8 mouse cellular contexts compared by ENCODE assay signal in genomic region chr10:45372994-45373692, GRCm38 (mm10). TPM values are rescaled to one million over a fixed set of nuclear protein-coding genes. Genes with fewer than 3 reads are reported as not detected.
DNase-seq lines count a peak whose midpoint lies in the region; ATAC-seq and TF ChIP-seq lines count a peak whose summit lies in the region.

No protein-coding gene starts in this region.

- peak; percentile 86 to 91 for TF ChIP-seq CTCF in CH12.LX (conservative IDR thresholded peaks at IDR 0.05 in 1 of 2, IDR thresholded peaks at IDR 0.05 in 1 of 2; ENCODE audit: low read depth in 2 of 2, low read length in 2 of 2)
- TF ChIP-seq CTCF in lung, embryonic 14.5 days (IDR thresholded peaks at IDR 0.05; ENCODE audit: low read depth), result peak; percentile 92

- no peaks in the 10 kb centered on the region for H3K9me3 ChIP-seq in CH12.LX (replicated peaks; ENCODE audit: low read length)
- no peaks in the 10 kb centered on the region for H3K9me3 ChIP-seq in lung, embryonic 14.5 days (ENCODE audit: low read depth, low read length)

- TF ChIP-seq EP300 in CH12.LX (IDR thresholded peaks at IDR 0.05; ENCODE audit: low read length), result no peak

- no peaks in the 10 kb centered on the region for H3K79me2 ChIP-seq in CH12.LX (replicated peaks; ENCODE audit: control insufficient read depth, extremely low read depth, insufficient read depth, poor library complexity, severe bottlenecking)

- no peaks in the 10 kb centered on the region for H3K4me1 ChIP-seq in CH12.LX (ENCODE audit: control insufficient read depth in 1 of 2, insufficient read depth in 2 of 2)
- H3K4me1 ChIP-seq in lung, embryonic 14.5 days (ENCODE audit: insufficient read depth), result no peaks in the 10 kb centered on the region

- in situ Hi-C loops in CH12.LX (cut with MboI; ENCODE audit: low pct_ligation_motif_present, low pct_unique_long_range_greater_than_20kb, low sequenced_read_pairs), result loop anchor here (5.0 to 25.0 kb wide), 4 partner anchors 236 to 539 kb away; no protein-coding TSS in a partner anchor

- no peaks in the 10 kb centered on the region for H3K27me3 ChIP-seq in CH12.LX (replicated peaks)
- no peaks in the 10 kb centered on the region for H3K27me3 ChIP-seq in lung, embryonic 14.5 days (ENCODE audit: insufficient read depth, low read length)

- dilution Hi-C loops in CH12.LX (cut with MboI; ENCODE audit: extremely low pct_ligation_motif_present, extremely low pct_unique_long_range_greater_than_20kb, low sequenced_read_pairs), result no loop called here

- peak; percentile 77 for DNase-seq in CH12.LX (ENCODE audit: extremely low read depth)
- DNase-seq in adrenal gland, adult 2 months, result peak; percentile 52
- peak; percentile 90 for DNase-seq in embryo, embryonic 10.5 days (ENCODE audit: low spot score)
- peak; percentile 71 to 74 for DNase-seq in kidney, postnatal 4 days
- peak; percentile 91 for DNase-seq in lung, embryonic 14.5 days
- peak; percentile 14 for DNase-seq in ovary, adult 18-20 months (ENCODE audit: low spot score)
- DNase-seq in thymus, postnatal 4 days, result peak; percentile 60

- peaks cover 0 to 4% of the 10 kb centered on the region in 2 experiments for H3K36me3 ChIP-seq in CH12.LX (replicated peaks in 1 of 2; ENCODE audit: control insufficient read depth in 1 of 2, insufficient read depth in 1 of 2, low read length in 1 of 2)
- H3K36me3 ChIP-seq in lung, embryonic 14.5 days (ENCODE audit: insufficient read depth), result no peaks in the 10 kb centered on the region

- H3K4me2 ChIP-seq in CH12.LX (ENCODE audit: insufficient read depth, low read depth, poor library complexity, severe bottlenecking), result no peak overlapping the region
- no peak overlapping the region for H3K4me2 ChIP-seq in lung, embryonic 14.5 days

- ATAC-seq in granulocyte monocyte progenitor cell, adult 5-6 weeks (replicated peaks; ENCODE audit: poor library complexity, severe bottlenecking), result peak; percentile 96
- peak; percentile 63; the same call in 1 of the 2 replicates for ATAC-seq in lung, embryonic 14.5 days (ENCODE audit: insufficient read depth)

- no peak overlapping the region for H3K4me3 ChIP-seq in CH12.LX (replicated peaks in 1 of 3; ENCODE audit: low read depth in 2 of 3, low read length in 2 of 3, poor library complexity in 1 of 3)
- no peak overlapping the region for H3K4me3 ChIP-seq in lung, embryonic 14.5 days (ENCODE audit: low read depth, low read length)

- no peak overlapping the region for H3K27ac ChIP-seq in CH12.LX (ENCODE audit: insufficient read depth, low read depth)
- H3K27ac ChIP-seq in lung, embryonic 14.5 days (ENCODE audit: low read depth), result no peak overlapping the region

- no peak overlapping the region for H3K9ac ChIP-seq in CH12.LX (ENCODE audit: insufficient read depth, low read depth)
- no peak overlapping the region for H3K9ac ChIP-seq in lung, embryonic 14.5 days

- WGBS in lung, embryonic 14.5 days, result 42% methylated on average over 4 of the region's 4 CpGs

- TF ChIP-seq RAD21 in CH12.LX (IDR thresholded peaks at IDR 0.05; ENCODE audit: low read depth, low read length), result peak; percentile 90

- no peak for TF ChIP-seq POLR2A in CH12.LX (IDR thresholded peaks at IDR 0.05; ENCODE audit: low read depth, low read length)

TF ChIP-seq in CH12.LX, 34 proteins besides CTCF, POLR2A, EP300 and RAD21:
- TF ChIP-seq ZC3H11A (IDR thresholded peaks at IDR 0.05; ENCODE audit: low read depth, low read length) (peak; percentile 63), ETS1 (conservative IDR thresholded peaks at IDR 0.05; ENCODE audit: low read depth, low read length) (no peak), IRF4 (IDR thresholded peaks at IDR 0.05; ENCODE audit: low read depth, low read length) (0 out of 2 replicates have a peak, but pooled peaks have one; percentile 12), CHD1 (IDR thresholded peaks at IDR 0.05; ENCODE audit: low read depth, low read length) (peak; percentile 95), SMC3 (IDR thresholded peaks at IDR 0.05; ENCODE audit: low read depth, low read length) (peak; percentile 77), MYC (IDR thresholded peaks at IDR 0.05; ENCODE audit: low read depth, low read length) (no peak)
TF ChIP-seq in CH12.LX: peak in this region for 4.

RNA-seq across cellular contexts. Expression of gene Bves, which starts 37.6 kb away (rescaled TPM):
- total RNA-seq in CH12.LX (2012; rRNA removed) (not detected in 2 replicates), CH12.LX (2014; rRNA removed) (not detected in 2 replicates)
- not detected in 2 replicates for polyA plus RNA-seq in CH12.LX (2012; ENCODE audit: insufficient read length, low read depth)
- under 1 TPM; 0.10 to 0.17 TPM for total RNA-seq in adrenal gland, adult 2 months (2021)
- polyA plus RNA-seq in adrenal gland, adult 2 months (2012; rRNA removed), result 0.02 TPM in 1 of 2 replicates, not detected in the other
- not detected in 2 replicates for total RNA-seq in granulocyte monocyte progenitor cell, adult 5-6 weeks (2014; fragmentation: Nextera tagmentation)
- not detected in 2 replicates for total RNA-seq in granulocyte monocyte progenitor cell, adult 5-6 weeks (2017)
- 1.2 and 1.9 TPM in 2 replicates for polyA plus RNA-seq in lung, embryonic 14.5 days (2014; fragmentation: Nextera tagmentation; extraction: Ambion mirVana)

Comparison
In these comparisons a context has a peak if more than half of its experiments do, and no peak if none do; other contexts are left out.
1. DNase-seq: peak in every context shown above with its lines; median percentile 91 in lung, embryonic 14.5 days; 90 in embryo, embryonic 10.5 days; 77 in CH12.LX; 72 in kidney, postnatal 4 days; 60 in thymus, postnatal 4 days; 52 in adrenal gland, adult 2 months; 14 in ovary, adult 18-20 months.